Mouse (Mus musculus): ENCODE measurements around the gene Mlxipl. TPM values are rescaled to one million over a fixed set of nuclear protein-coding genes. Genes with fewer than 3 reads are reported as not detected.

The Mlxipl gene
- polyA plus RNA-seq, 1 experiment: 0.12 TPM

- TF ChIP-seq FLI1 (IDR thresholded peaks at IDR 0.05; ENCODE audit: low read length): no peak
- TF ChIP-seq GATA1 (IDR thresholded peaks at IDR 0.05; ENCODE audit: borderline replicate concordance, low read length): no peak
- Histone ChIP-seq H3K4me1 (peaks cover 55% of the 10 kb centered on the region), H3K36me3 (replicated peaks; ENCODE audit: low read length) (peaks cover 68% of the 10 kb centered on the region), H3K4me3 (replicated peaks) (no peak overlapping the region), H3K27me3 (replicated peaks) (no peaks in the 10 kb centered on the region), H3K9me3 (no peaks in the 10 kb centered on the region)
These were observed 72.7 kb downstream of the Mlxipl start for GRCm38 (mm10) chr5:135162361-135162760.

GRCm38 (mm10) chr5:135162821-135163220 is 73.1 kb downstream of the Mlxipl start:
- peaks cover 56% of the 10 kb centered on the region for H3K4me1 ChIP-seq
- no peaks in the 10 kb centered on the region for H3K9me3 ChIP-seq
- H3K27me3 ChIP-seq (replicated peaks): no peaks in the 10 kb centered on the region
- no peak for TF ChIP-seq GATA1 (IDR thresholded peaks at IDR 0.05; ENCODE audit: borderline replicate concordance, low read length)
- TF ChIP-seq FLI1 (IDR thresholded peaks at IDR 0.05; ENCODE audit: low read length): no peak
- H3K4me3 ChIP-seq (replicated peaks): no peak overlapping the region
- peaks cover 65% of the 10 kb centered on the region for H3K36me3 ChIP-seq (replicated peaks; ENCODE audit: low read length)

GRCm38 (mm10) chr5:135166909-135167308 is 77.2 kb downstream of the Mlxipl start:
- no peak overlapping the region for H3K4me3 ChIP-seq (replicated peaks)
- peaks cover 50% of the 10 kb centered on the region for H3K4me1 ChIP-seq
- no peaks in the 10 kb centered on the region for H3K9me3 ChIP-seq
- H3K36me3 ChIP-seq (replicated peaks; ENCODE audit: low read length): peaks cover 45% of the 10 kb centered on the region
- no peaks in the 10 kb centered on the region for H3K27me3 ChIP-seq (replicated peaks)
- TF ChIP-seq GATA1 (IDR thresholded peaks at IDR 0.05; ENCODE audit: borderline replicate concordance, low read length) (no peak), FLI1 (IDR thresholded peaks at IDR 0.05; ENCODE audit: low read length) (no peak)

GRCm38 (mm10) chr5:135167469-135167868 is 77.8 kb downstream of the Mlxipl start:
- peaks cover 49% of the 10 kb centered on the region for H3K4me1 ChIP-seq
- no peaks in the 10 kb centered on the region for H3K9me3 ChIP-seq
- no peaks in the 10 kb centered on the region for H3K27me3 ChIP-seq (replicated peaks)
- TF ChIP-seq GATA1 (IDR thresholded peaks at IDR 0.05; ENCODE audit: borderline replicate concordance, low read length) (no peak), FLI1 (IDR thresholded peaks at IDR 0.05; ENCODE audit: low read length) (no peak)
- no peak overlapping the region for H3K4me3 ChIP-seq (replicated peaks)
- H3K36me3 ChIP-seq (replicated peaks; ENCODE audit: low read length): peaks cover 45% of the 10 kb centered on the region

GRCm38 (mm10) chr5:135168063-135169062 is 78.7 kb downstream of the Mlxipl start, which contains the start of gene Bcl7b:
TSS of gene Bcl7b (plus strand) at chr5:135168283.
- H3K36me3 ChIP-seq (replicated peaks; ENCODE audit: low read length): peaks cover 45% of the 10 kb centered on the region
- peaks cover 52% of the 10 kb centered on the region for H3K4me1 ChIP-seq
- no peaks in the 10 kb centered on the region for H3K9me3 ChIP-seq
- no peak for TF ChIP-seq GATA1 (IDR thresholded peaks at IDR 0.05; ENCODE audit: borderline replicate concordance, low read length)
- peak; percentile 95 for TF ChIP-seq FLI1 (IDR thresholded peaks at IDR 0.05; ENCODE audit: low read length)
- no peaks in the 10 kb centered on the region for H3K27me3 ChIP-seq (replicated peaks)
- H3K4me3 ChIP-seq (replicated peaks): peak within 1 kb of the TSS; percentile 96

- H3K4me3 ChIP-seq (replicated peaks): peak overlapping the region; percentile 96
- no peaks in the 10 kb centered on the region for H3K9me3 ChIP-seq
- peaks cover 47% of the 10 kb centered on the region for H3K36me3 ChIP-seq (replicated peaks; ENCODE audit: low read length)
- peaks cover 53% of the 10 kb centered on the region for H3K4me1 ChIP-seq
- no peaks in the 10 kb centered on the region for H3K27me3 ChIP-seq (replicated peaks)
- no peak for TF ChIP-seq GATA1 (IDR thresholded peaks at IDR 0.05; ENCODE audit: borderline replicate concordance, low read length)
- no peak for TF ChIP-seq FLI1 (IDR thresholded peaks at IDR 0.05; ENCODE audit: low read length)
These were observed 79.8 kb downstream of the Mlxipl start for GRCm38 (mm10) chr5:135169479-135169878.

GRCm38 (mm10) chr5:135171688-135172220 is 82.1 kb downstream of the Mlxipl start:
- Histone ChIP-seq H3K4me3 (replicated peaks) (no peak overlapping the region), H3K36me3 (replicated peaks; ENCODE audit: low read length) (peaks cover 68% of the 10 kb centered on the region), H3K4me1 (peaks cover 44% of the 10 kb centered on the region), H3K9me3 (no peaks in the 10 kb centered on the region), H3K27me3 (replicated peaks) (no peaks in the 10 kb centered on the region)
- TF ChIP-seq FLI1 (IDR thresholded peaks at IDR 0.05; ENCODE audit: low read length) (no peak), GATA1 (IDR thresholded peaks at IDR 0.05; ENCODE audit: borderline replicate concordance, low read length) (no peak)

- TF ChIP-seq FLI1 (IDR thresholded peaks at IDR 0.05; ENCODE audit: low read length) (no peak), GATA1 (IDR thresholded peaks at IDR 0.05; ENCODE audit: borderline replicate concordance, low read length) (no peak)
- H3K36me3 ChIP-seq (replicated peaks; ENCODE audit: low read length): peaks cover 80% of the 10 kb centered on the region
These were observed 83.3 kb downstream of the Mlxipl start for GRCm38 (mm10) chr5:135172986-135173385.

GRCm38 (mm10) chr5:135175086-135175485 is 85.4 kb downstream of the Mlxipl start:
- TF ChIP-seq GATA1 (IDR thresholded peaks at IDR 0.05; ENCODE audit: borderline replicate concordance, low read length) (no peak), FLI1 (IDR thresholded peaks at IDR 0.05; ENCODE audit: low read length) (no peak)
- Histone ChIP-seq H3K27me3 (replicated peaks) (no peaks in the 10 kb centered on the region), H3K36me3 (replicated peaks; ENCODE audit: low read length) (peaks cover 98% of the 10 kb centered on the region), H3K9me3 (no peaks in the 10 kb centered on the region), H3K4me1 (peaks cover 56% of the 10 kb centered on the region), H3K4me3 (replicated peaks) (no peak overlapping the region)

More at GRCm38 (mm10) chr5:135172986-135173385, 83.3 kb downstream of the Mlxipl start:
- H3K4me1 ChIP-seq: peaks cover 48% of the 10 kb centered on the region
- H3K4me3 ChIP-seq (replicated peaks): no peak overlapping the region
- H3K9me3 ChIP-seq: no peaks in the 10 kb centered on the region
- no peaks in the 10 kb centered on the region for H3K27me3 ChIP-seq (replicated peaks)

- Histone ChIP-seq H3K36me3 (replicated peaks; ENCODE audit: low read length) (peaks cover 95% of the 10 kb centered on the region), H3K27me3 (replicated peaks) (no peaks in the 10 kb centered on the region), H3K9me3 (no peaks in the 10 kb centered on the region), H3K4me1 (peaks cover 60% of the 10 kb centered on the region), H3K4me3 (replicated peaks) (peak overlapping the region; percentile 63)
- no peak for TF ChIP-seq GATA1 (IDR thresholded peaks at IDR 0.05; ENCODE audit: borderline replicate concordance, low read length)
- TF ChIP-seq FLI1 (IDR thresholded peaks at IDR 0.05; ENCODE audit: low read length): no peak
These were observed 88.8 kb downstream of the Mlxipl start for GRCm38 (mm10) chr5:135178523-135178922.

Data from megakaryocyte, embryonic 14.5 days (primary cell).